Mouse (Mus musculus) midbrain, embryonic 15.5 days (tissue): ENCODE measurements around the gene Plxnb2. TPM values are rescaled to one million over a fixed set of nuclear protein-coding genes. Genes with fewer than 3 reads are reported as not detected.
A peak's percentile ranks its signal among the peaks of the same experiment; 100 is the strongest.

ENCODE experiments used
- ATAC-seq: fragments of 200-750 bp; cut with Nextera tagmentation; replicated peaks from 2 replicates; pipeline ENCODE4 v1.8.0; 2017; ENCODE audit warnings: moderate TSS enrichment
- H3K27ac ChIP-seq: fragments of 300-500 bp; sonication (generic); 2 replicates; pipeline ENCODE4 v1.5.1; 2015; ENCODE audit warnings: mild to moderate bottlenecking, inconsistent platforms
- H3K27me3 ChIP-seq: fragments of 300-500 bp; sonication (generic); replicated peaks from 2 replicates; pipeline ENCODE4 v1.6.1; 2015; ENCODE audit warnings: inconsistent platforms
- H3K36me3 ChIP-seq: fragments of 300-500 bp; sonication (generic); replicated peaks from 2 replicates; pipeline ENCODE4 v1.6.1; 2015; ENCODE audit warnings: inconsistent platforms
- H3K4me1 ChIP-seq: fragments of 300-500 bp; sonication (generic); 2 replicates; pipeline ENCODE4 v1.6.1; 2015; ENCODE audit warnings: inconsistent platforms
- H3K4me2 ChIP-seq: fragments of 300-500 bp; sonication (generic); 2 replicates; pipeline ENCODE4 v1.6.1; 2015; ENCODE audit warnings: inconsistent platforms, mild to moderate bottlenecking, moderate library complexity
- H3K4me3 ChIP-seq: fragments of 300-500 bp; sonication (generic); 2 replicates; pipeline ENCODE4 v1.5.1; 2015; ENCODE audit warnings: mild to moderate bottlenecking, inconsistent platforms
- H3K9ac ChIP-seq: fragments of 300-500 bp; sonication (generic); 2 replicates; pipeline ENCODE4 v1.6.1; 2015; ENCODE audit warnings: mild to moderate bottlenecking, inconsistent platforms
- H3K9me3 ChIP-seq: fragments of 300-500 bp; sonication (generic); 2 replicates; pipeline ENCODE4 v1.6.1; 2016; ENCODE audit warnings: inconsistent platforms
- WGBS: fragments of 180-500 bp; shearing (Covaris S2); methylation state at CpG from one replicate; pipeline ENCODE4 v1.1.7; 2015; ENCODE audit warnings: mixed read lengths; 5-methylcytosine and 5-hydroxymethylcytosine counted together
- polyA plus RNA-seq: library from polyadenylated mRNA; unstranded; fragments of >200 nt; fragmentation: Nextera tagmentation; extraction: Ambion mirVana; gene quantifications from 2 replicates; pipeline ENCODE4 v1.2.1, GENCODE M21; 2015

The Plxnb2 gene
- polyA plus RNA-seq: 101 and 108 TPM in 2 replicates

GRCm38 (mm10) chr15:89180571-89181229 lies at the start of gene Plxnb2:
Gene Plxnb2, minus strand, starts transcription at chr15:89180788.
- H3K9ac ChIP-seq: peak within 1 kb of the TSS; percentile 95
- H3K4me2 ChIP-seq: peak within 1 kb of the TSS; percentile 91
- peak within 1 kb of the TSS; percentile 96 for H3K27ac ChIP-seq
- under 1% methylated on average over 60 of the region's 72 CpGs for WGBS
- no peaks in the 10 kb centered on the region for H3K27me3 ChIP-seq
- H3K4me1 ChIP-seq: peaks cover 63% of the 10 kb centered on the region
- peak within 1 kb of the TSS; percentile 83 for H3K4me3 ChIP-seq
- no peaks in the 10 kb centered on the region for H3K9me3 ChIP-seq
- H3K36me3 ChIP-seq: no peaks in the 10 kb centered on the region
- ATAC-seq: peak; percentile 87

GRCm38 (mm10) chr15:89215611-89216233 lies 35.1 kb upstream of the Plxnb2 start:
- peaks cover 5% of the 10 kb centered on the region for H3K36me3 ChIP-seq
- H3K4me2 ChIP-seq: no peak overlapping the region
- H3K4me3 ChIP-seq: no peak overlapping the region
- no peaks in the 10 kb centered on the region for H3K27me3 ChIP-seq
- peaks cover 35% of the 10 kb centered on the region for H3K4me1 ChIP-seq
- no peaks in the 10 kb centered on the region for H3K9me3 ChIP-seq
- H3K27ac ChIP-seq: no peak overlapping the region
- ATAC-seq: no peak
- no peak overlapping the region for H3K9ac ChIP-seq
- WGBS: 79% methylated on average over 2 of the region's 2 CpGs

GRCm38 (mm10) chr15:89214953-89215352 lies 34.4 kb upstream of the Plxnb2 start:
- no peak for ATAC-seq
- peaks cover 5% of the 10 kb centered on the region for H3K36me3 ChIP-seq
- no peak overlapping the region for H3K27ac ChIP-seq
- no peaks in the 10 kb centered on the region for H3K9me3 ChIP-seq
- no peak overlapping the region for H3K4me2 ChIP-seq
- H3K9ac ChIP-seq: no peak overlapping the region
- no peaks in the 10 kb centered on the region for H3K27me3 ChIP-seq
- 97% methylated on average over 3 of the region's 3 CpGs for WGBS
- H3K4me1 ChIP-seq: peaks cover 38% of the 10 kb centered on the region
- H3K4me3 ChIP-seq: no peak overlapping the region

- Histone ChIP-seq H3K9me3 (no peaks in the 10 kb centered on the region), H3K27ac (no peak overlapping the region), H3K4me1 (peaks cover 36% of the 10 kb centered on the region), H3K27me3 (no peaks in the 10 kb centered on the region), H3K9ac (0 out of 2 replicates have a peak overlapping the region, but pooled peaks have one; percentile 4), H3K4me3 (peak overlapping the region; percentile 6; the same call in 1 of the 2 replicates), H3K36me3 (peaks cover 5% of the 10 kb centered on the region), H3K4me2 (peak overlapping the region; percentile 83)
- WGBS: 85% methylated on average over 3 of the region's 3 CpGs
- no peak for ATAC-seq
Measured at GRCm38 (mm10) chr15:89213517-89213916, 32.9 kb upstream of the Plxnb2 start.

GRCm38 (mm10) chr15:89212495-89212894 lies 31.9 kb upstream of the Plxnb2 start:
- 54% methylated on average over 6 of the region's 6 CpGs for WGBS
- peaks cover 5% of the 10 kb centered on the region for H3K36me3 ChIP-seq
- peak overlapping the region; percentile 100; the same call in 1 of the 2 replicates for H3K9ac ChIP-seq
- peak overlapping the region; percentile 83 for H3K4me2 ChIP-seq
- ATAC-seq: no peak
- no peaks in the 10 kb centered on the region for H3K27me3 ChIP-seq
- peak overlapping the region; percentile 95 for H3K4me3 ChIP-seq
- peak overlapping the region; percentile 94 for H3K27ac ChIP-seq
- peaks cover 36% of the 10 kb centered on the region for H3K4me1 ChIP-seq
- H3K9me3 ChIP-seq: no peaks in the 10 kb centered on the region

GRCm38 (mm10) chr15:89211716-89212461 lies 31.3 kb upstream of the Plxnb2 start:
- Histone ChIP-seq H3K27me3 (no peaks in the 10 kb centered on the region), H3K4me2 (peak overlapping the region; percentile 83), H3K4me3 (peak overlapping the region; percentile 95), H3K36me3 (peaks cover 5% of the 10 kb centered on the region), H3K27ac (peak overlapping the region; percentile 94), H3K9ac (peak overlapping the region; percentile 100), H3K9me3 (no peaks in the 10 kb centered on the region), H3K4me1 (peaks cover 36% of the 10 kb centered on the region)
- 2% methylated on average over 27 of the region's 35 CpGs for WGBS
- ATAC-seq: peak; percentile 61

GRCm38 (mm10) chr15:89210915-89211715 lies 30.5 kb upstream of the Plxnb2 start, which contains the start of gene Ppp6r2:
Gene Ppp6r2, plus strand, starts transcription at chr15:89211553.
- no peaks in the 10 kb centered on the region for H3K9me3 ChIP-seq
- peak within 1 kb of the TSS; percentile 94 for H3K27ac ChIP-seq
- no peaks in the 10 kb centered on the region for H3K27me3 ChIP-seq
- H3K9ac ChIP-seq: peak within 1 kb of the TSS; percentile 100
- peak within 1 kb of the TSS; percentile 95 for H3K4me3 ChIP-seq
- peak within 1 kb of the TSS; percentile 83 for H3K4me2 ChIP-seq
- WGBS: 5% methylated on average over 32 of the region's 73 CpGs
- ATAC-seq: peak; percentile 84
- no peaks in the 10 kb centered on the region for H3K36me3 ChIP-seq
- H3K4me1 ChIP-seq: peaks cover 36% of the 10 kb centered on the region

- peak overlapping the region; percentile 44 for H3K4me2 ChIP-seq
- H3K36me3 ChIP-seq: no peaks in the 10 kb centered on the region
- no peaks in the 10 kb centered on the region for H3K9me3 ChIP-seq
- H3K4me3 ChIP-seq: peak overlapping the region; percentile 18
- peaks cover 33% of the 10 kb centered on the region for H3K4me1 ChIP-seq
- ATAC-seq: peak; percentile 17; the same call in 1 of the 2 replicates
- H3K27me3 ChIP-seq: no peaks in the 10 kb centered on the region
- H3K9ac ChIP-seq: peak overlapping the region; percentile 29; the same call in 1 of the 2 replicates
- peak overlapping the region; percentile 94 for H3K27ac ChIP-seq
- 15% methylated on average over 22 of the region's 22 CpGs for WGBS
Measured at GRCm38 (mm10) chr15:89209886-89210761, 29.5 kb upstream of the Plxnb2 start.

- H3K4me2 ChIP-seq: no peak overlapping the region
- H3K27ac ChIP-seq: no peak overlapping the region
- H3K36me3 ChIP-seq: no peaks in the 10 kb centered on the region
- peaks cover 8% of the 10 kb centered on the region; the same call in 1 of the 2 replicates for H3K9me3 ChIP-seq
- peaks cover 8% of the 10 kb centered on the region for H3K4me1 ChIP-seq
- no peak for ATAC-seq
- H3K27me3 ChIP-seq: no peaks in the 10 kb centered on the region
- H3K9ac ChIP-seq: no peak overlapping the region
- WGBS: 92% methylated on average over 4 of the region's 4 CpGs
- H3K4me3 ChIP-seq: no peak overlapping the region
Measured at GRCm38 (mm10) chr15:89207457-89207856, 26.9 kb upstream of the Plxnb2 start.

GRCm38 (mm10) chr15:89197056-89197455 lies 16.5 kb upstream of the Plxnb2 start:
- Histone ChIP-seq H3K9ac (peak overlapping the region; percentile 98), H3K36me3 (no peaks in the 10 kb centered on the region), H3K9me3 (no peaks in the 10 kb centered on the region), H3K4me1 (peaks cover 20% of the 10 kb centered on the region), H3K27me3 (no peaks in the 10 kb centered on the region), H3K4me3 (peak overlapping the region; percentile 91), H3K27ac (peak overlapping the region; percentile 98), H3K4me2 (peak overlapping the region; percentile 70)
- 70% methylated on average over 15 of the region's 15 CpGs for WGBS
- ATAC-seq: no peak

GRCm38 (mm10) chr15:89196313-89196706 lies 15.7 kb upstream of the Plxnb2 start, which contains the start of gene Dennd6b:
Gene Dennd6b, minus strand, starts transcription at chr15:89196496.
- Histone ChIP-seq H3K4me2 (peak within 1 kb of the TSS; percentile 70), H3K9ac (peak within 1 kb of the TSS; percentile 98), H3K4me1 (peaks cover 20% of the 10 kb centered on the region), H3K27ac (peak within 1 kb of the TSS; percentile 98), H3K36me3 (no peaks in the 10 kb centered on the region), H3K27me3 (no peaks in the 10 kb centered on the region), H3K9me3 (no peaks in the 10 kb centered on the region), H3K4me3 (peak within 1 kb of the TSS; percentile 91)
- peak; percentile 98 for ATAC-seq
- whole genome bisulfite sequencing: under 1% methylated on average over 38 of the region's 38 CpGs
